Mouse (Mus musculus) CD4-positive helper T cell, adult 2 months (primary cell): ENCODE results near the gene Coro1b.
"Not testable (repeated sequence)": the region's sequence is repeated elsewhere in the genome, so short reads cannot be mapped to it uniquely, and the experiment has no call there.

Experiments
- DNase-seq: peaks from one replicate; pipeline ENCODE4 v3.0.0-alpha.2; 2012; ENCODE audit warnings: low read depth, missing footprints, low spot score

The Coro1b gene

DNA sequence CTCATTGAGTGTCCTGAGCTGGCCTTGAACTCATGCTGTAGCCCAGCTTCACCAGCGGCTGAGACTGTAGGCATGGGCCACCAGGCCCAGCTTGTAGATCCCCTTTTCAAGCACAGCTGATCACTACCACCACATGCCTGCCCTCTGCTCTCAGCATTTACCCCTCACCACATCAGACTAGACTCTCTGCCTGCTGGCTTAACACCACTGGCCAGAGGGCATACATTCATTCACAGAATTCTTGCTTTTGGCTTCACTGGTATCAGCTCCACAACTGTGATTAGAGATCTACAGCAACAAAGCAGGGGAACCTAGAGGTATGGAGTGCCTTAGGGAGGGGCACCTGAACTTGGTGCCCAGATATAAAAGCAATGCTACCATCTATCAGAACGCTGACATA lies 27.9 kb upstream of the Coro1b start:
- DNase-seq, result peak; percentile 58

DNA sequence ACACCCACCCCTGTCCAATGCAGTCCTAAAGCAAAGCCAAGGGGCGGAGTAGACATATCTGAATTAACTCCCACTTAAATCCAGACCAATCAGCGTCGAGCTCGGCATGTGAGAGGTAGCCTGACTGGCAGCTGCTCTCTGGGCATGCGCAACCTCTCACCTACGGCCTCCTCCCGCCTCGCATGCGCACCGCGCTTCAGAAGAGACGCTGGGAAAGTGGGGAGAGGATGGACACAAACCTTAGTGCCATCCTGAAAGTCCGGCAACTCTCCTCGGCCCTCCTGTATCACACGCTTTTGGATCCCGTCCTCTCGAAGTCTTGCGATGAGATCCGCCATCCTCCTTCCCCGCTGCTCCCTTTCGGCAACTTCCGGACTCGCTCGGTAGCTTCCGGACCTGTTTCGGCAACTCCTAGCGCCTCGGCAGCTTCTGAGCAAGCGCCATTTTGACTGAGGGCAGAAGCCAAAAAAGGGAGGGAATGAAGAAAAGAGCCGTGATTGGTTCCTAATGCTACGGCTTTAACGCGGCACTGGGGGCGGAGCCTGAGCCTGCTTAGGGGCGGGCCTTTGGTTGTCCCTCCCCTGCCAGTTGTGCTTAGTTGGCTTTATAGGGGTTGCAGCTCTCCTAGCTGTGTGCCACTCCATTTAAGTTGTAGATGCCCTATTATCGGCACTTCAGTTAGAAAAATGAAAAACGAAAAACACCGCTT lies 27.2 kb upstream of the Coro1b start:
- DNase-seq, result peak; percentile 99

DNA sequence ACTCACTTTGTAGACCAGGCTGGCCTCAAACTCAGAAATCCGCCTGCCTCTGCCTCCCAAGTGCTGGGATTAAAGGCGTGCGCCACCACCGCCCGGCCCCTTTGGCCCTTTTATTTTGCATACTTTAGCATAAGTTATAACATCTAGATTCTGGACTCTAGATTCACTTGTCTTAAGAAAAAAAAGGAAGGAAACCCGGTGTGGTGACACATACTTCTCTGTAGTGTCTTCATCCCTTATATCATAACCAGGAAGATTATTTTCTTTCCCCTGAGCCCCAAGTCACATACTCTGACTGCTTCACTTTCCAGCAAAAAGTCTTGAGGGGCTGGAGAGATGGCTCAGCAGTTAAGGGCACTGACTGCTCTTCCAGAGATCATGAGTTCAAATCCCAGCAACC lies 26.5 kb upstream of the Coro1b start:
- peak; percentile 28 for DNase-seq

DNA sequence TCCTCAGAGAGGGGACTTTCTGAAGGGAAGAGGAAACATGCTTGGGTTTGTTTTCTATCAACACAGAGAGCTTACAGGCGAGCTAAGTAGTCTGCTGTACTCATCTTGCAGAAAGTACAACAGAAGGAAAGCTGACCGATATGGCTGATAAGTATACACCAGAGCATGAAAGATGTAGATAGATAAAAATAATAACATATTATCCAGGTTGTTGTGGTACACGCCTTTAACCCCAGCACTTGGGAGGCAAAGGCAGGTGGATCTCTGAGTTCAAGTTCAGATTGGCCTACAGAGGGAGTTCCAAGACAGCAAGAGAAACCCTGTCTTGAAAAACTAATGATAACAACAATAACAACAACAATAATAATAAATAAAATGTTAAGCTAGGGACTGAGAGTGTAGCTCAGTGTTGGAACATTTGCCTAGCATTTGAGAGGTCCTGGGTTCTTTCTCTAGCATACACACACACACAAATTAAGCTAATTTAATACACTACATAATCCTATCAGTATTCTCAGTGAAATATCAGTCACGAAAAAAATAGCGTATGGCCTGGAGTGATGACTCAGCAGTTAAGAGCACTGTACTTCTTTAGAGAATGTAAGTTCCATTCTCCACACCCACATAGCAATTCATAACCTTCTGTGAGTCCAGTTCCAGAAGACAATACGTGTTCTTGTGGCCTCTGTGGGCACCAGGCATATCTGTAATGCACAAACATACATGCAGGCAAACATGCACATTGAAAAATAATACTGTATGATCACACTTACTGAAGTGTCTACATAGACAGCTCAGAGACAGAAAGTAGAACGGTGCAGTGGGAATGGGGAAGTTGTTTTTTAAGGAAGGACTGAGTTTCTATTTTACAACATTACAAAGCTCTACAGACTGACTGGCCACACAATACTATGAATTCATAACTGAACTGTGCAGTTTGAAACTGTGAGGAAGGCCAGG lies 25.7 kb upstream of the Coro1b start:
- DNase-seq, result no peak

- DNase-seq, result no peak
Measured at GRCm38 (mm10) chr19:4124432-4124831, 24.0 kb upstream of the Coro1b start.

GRCm38 (mm10) chr19:4125268-4125667 lies 23.2 kb upstream of the Coro1b start:
- DNase-seq, result not testable (repeated sequence)

DNA sequence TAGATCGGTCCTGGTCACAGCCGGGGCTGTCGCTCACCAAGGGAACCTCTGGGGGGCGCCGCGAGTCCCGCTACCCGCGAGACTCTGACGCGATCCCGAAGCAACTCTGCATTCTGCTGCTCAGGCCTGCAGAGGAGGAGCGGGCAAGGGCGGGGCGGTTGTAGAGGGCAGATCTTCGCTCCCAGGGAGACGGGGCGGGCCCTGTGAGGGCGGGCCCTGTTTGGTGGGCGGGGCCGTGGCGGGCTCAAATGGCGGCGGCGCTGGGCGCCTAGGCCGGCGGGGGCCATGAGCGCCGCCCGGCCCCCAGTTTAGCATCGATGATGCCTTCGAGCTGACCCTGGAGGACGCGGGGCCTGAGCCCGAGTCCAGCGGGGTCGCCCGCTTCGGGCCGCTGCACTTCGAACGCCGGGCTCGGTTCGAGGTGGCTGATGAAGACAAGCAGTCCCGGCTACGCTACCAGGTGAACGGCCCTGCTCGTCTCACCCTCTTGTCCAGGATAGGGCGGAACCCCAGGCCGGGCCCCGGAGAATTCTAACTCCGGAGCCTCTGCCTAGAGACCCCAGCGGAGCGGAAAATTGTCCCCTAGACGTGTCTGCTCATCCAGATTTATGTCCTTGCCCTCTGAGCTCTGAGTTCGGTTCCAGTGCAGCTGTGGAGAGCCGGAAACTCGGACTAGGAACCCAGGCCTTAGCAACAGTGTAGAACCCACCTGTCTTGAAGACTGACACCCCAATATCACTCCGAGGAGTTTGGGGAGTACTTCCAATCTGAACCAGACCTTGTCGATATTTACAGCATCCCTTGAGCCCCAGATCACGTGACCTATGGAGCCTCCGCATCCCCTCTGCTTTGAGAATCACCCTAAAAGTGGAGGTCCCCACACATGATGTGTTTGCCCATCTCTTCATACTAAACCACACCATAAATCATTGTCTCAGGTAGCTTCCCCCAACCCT lies 22.4 kb upstream of the Coro1b start, which contains the start of gene Aip:
Aip (minus strand) TSS at position 118 of the 956 bp plus-strand sequence.
- DNase-seq, result peak; percentile 99

DNA sequence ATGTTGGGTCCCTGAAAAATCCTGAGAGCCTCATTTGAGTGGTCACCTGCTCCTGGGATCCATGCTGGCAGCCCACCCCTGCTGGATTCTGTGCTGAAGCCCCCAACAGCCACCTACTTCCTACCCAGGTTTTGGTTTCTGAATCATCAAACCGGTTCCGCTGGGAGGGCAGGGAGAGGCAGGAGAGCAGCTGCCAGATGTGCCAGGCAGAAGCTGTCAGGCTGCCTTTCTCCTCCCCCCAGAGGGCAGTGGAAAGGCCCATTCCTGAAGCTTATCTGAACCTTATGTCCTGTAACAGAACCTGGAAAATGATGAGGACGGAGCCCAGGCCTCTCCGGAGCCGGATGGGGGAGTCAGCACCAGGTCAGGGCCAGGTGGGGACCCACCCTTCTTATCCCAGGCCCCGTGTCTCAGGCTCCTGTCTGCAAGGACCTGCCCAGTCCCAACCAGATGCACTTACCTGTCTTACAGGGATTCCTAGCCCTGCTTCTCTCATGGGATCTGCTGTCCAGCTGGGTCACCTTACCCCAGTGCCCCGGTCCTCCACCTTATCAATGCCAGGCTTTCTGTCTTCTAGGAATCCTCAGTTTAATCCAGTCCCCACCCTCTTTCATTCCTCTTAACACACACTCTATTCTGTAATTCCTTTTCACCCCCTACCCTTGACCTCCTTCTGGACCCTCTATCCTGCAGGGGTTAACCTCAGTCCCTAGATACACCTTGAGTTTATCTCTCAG lies 21.5 kb upstream of the Coro1b start:
- no peak for DNase-seq

DNA sequence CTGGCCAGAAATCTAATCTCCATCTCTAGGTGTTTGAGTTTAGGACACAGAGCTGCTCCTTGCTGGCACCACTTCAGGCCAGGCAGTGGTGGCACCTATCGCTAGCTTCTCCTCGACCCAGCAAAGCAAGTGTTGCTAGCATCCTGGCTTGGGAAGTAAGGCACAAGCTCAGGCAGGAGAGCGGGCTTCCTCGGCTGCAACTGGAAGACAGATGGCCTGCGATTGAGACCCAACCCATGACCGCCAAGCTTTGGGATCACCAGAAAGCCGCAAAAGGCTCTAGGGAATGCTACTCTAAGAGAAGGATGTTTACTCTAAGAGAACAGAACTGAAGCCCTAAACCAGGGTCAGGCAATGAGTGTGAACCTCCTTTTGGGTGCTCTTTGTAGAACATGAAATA lies 19.0 kb upstream of the Coro1b start:
- no peak for DNase-seq

DNA sequence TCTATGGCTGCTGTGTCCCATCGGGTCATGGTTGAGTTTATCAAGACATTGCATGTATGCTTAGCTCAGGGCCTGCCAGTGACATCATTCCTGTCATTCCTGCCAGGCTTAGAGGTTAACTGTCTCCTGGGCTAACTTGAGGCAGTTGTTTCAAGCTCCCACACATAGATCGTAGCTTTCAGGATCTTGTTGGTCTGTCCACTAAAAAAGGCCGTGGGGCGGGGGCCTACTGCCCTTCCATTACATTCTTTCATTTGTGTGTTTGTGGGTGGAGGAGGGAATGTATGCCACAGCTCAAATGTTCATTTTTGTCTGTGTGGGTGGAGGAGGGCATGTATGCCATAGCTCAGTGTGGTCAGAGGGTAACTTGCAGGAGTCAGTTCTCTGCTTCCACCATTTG lies 18.3 kb upstream of the Coro1b start:
- DNase-seq, result no peak

DNA sequence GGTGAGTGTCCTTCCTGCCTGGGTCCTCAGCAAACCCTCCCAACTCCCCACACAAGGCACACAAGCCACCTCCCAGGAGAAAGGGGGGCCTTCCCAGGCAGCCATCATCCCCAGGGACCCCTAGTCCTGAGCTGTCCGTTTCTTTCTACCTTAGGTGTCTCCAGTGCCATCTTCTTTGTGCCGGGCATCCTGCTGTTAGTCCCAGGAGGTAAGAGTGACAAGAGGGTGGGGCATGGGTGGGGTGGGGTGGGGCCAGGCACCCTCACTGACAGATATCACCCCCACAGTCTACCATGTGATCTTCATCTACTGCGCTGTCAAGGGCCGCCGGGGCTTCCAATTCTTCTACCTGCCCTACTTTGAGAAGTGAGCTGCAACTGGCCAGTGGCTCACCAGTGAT lies 17.3 kb upstream of the Coro1b start:
- no peak for DNase-seq

- no peak for DNase-seq
Measured at GRCm38 (mm10) chr19:4131768-4132167, 16.7 kb upstream of the Coro1b start.

DNA sequence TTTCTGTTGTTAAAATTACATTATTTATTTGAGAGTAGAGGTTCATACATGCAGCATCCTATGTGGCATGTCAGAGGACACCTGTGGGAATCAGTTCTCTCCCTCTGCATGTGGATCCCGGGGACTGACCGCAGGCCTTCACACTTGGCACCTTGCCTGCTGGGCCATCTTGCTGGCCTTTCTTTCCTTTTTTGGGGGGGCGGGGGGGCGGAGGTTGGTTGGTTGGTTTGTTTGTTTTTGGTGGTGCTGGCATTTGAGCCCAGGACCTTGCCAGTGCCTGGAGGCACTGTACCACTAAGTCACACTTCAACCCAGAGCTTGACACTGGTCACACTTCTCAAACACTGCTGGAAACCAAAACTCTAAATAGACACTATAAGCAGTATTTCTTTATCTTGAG lies 14.1 kb upstream of the Coro1b start:
- DNase-seq, result no peak

DNA sequence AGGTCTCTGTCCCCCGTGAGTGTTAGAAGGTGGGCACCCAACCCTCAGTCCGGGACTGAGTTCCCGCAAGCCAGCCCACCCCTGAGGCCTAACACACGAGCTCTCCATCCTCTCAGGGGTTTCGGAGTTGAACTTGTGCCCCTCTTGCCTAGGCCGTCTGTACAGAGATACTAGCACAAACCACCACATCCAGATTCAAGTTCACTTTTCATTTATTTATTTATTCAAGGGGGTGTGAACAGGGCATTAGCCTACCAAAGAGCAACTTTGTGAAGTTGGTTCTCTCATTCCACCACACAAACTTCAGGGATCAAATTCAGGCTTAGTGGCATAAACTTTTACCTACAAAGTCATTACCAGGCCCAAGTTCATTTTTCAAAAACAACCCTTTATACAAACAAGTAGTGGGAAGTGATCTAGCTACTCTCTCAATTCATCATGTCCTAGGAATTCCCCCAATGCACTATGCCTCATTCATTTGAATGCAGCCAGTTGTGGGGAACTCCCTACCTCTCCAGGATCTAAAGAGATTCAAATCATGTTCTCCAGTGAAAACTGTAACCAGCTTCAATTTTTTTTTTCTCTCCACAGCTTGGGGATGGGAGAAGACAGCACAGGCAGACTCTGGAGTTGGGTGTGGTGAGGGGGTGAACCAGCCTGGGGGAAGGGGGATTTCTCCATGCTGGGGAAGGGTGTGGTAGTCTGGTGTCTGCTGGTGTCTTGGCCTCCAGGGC lies 13.0 kb upstream of the Coro1b start:
- DNase-seq, result peak; percentile 41

DNA sequence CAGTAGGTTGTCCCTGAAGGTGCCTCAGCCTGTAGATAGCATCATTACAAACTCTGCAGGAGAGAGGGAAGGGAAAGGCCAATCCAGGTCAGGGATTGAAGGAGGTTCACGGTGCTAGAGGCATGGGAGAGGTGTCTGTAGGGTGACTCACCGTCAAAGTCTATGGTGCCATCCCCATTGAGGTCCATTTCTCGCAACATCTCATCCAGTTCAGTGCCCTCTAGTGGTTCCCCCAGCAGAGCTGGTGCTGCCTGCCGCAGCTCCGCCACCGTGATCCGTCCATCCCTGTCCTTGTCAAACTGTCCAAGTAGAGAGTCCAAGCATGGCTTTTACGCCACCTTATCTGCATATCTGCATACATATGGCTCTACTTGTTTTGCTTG lies 12.5 kb upstream of the Coro1b start:
- DNase-seq, result peak; percentile 61

DNA sequence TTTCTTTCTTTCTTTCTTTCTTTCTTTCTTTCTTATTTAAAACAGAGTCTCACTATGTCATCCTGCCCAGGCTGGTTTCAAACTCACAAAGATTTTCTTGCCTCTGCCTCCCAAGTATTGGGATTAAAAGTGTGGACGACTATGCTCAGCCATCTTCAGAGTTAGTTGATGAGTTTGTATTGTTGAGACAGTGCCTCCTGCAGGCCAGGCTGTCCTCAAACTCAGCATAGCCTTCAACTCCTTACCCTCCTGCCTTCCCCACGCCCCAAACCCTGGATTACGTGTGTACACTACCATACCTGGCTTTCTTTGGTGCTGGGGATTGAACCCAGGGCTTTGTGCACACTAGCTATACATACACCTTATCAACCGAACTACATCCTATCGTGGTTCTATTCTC lies 12.0 kb upstream of the Coro1b start:
- DNase-seq, result peak; percentile 49

- DNase-seq, result no peak
Measured at GRCm38 (mm10) chr19:4137913-4138312, 10.5 kb upstream of the Coro1b start.

DNA sequence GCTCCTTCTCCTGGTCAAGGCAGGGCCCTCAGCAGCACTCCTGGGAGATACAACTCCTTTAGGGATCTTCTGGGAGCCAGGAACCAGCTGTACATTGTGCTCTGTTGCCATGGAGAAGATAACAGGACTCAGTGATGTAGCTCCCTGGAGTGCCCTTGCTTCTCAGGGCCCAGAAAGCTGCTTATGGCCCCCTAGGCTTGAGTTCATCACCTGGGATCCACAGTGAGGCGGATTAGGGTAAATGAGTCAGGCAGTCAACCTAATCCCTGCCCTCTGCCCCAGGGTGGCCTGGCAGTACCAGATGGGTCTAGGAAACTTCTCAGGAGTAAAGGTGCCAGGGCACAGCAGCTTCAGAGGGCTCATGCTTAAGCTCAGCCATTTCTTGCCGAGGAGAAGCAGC lies 9.0 kb upstream of the Coro1b start, which contains the start of gene Gpr152:
Gpr152 (plus strand) TSS at position 342 of the 400 bp plus-strand sequence.
- no peak for DNase-seq

GRCm38 (mm10) chr19:4140147-4140546 lies 8.3 kb upstream of the Coro1b start:
- no peak for DNase-seq
